Mouse (Mus musculus) heart, postnatal 0 days (tissue): ENCODE measurements around the gene Pitpnm3.

Source experiments
- CTCF ChIP-seq: IDR thresholded peaks from 2 replicates; pipeline ENCODE4 v1.5.1; 2016; ENCODE audit warnings: antibody characterized with exemption, control low read depth, low read depth
- EP300 ChIP-seq: IDR thresholded peaks from 2 replicates; pipeline ENCODE4 v1.6.1; 2016; ENCODE audit warnings: antibody characterized with exemption, low read depth

- TF ChIP-seq CTCF, result no peak
- no peak for TF ChIP-seq EP300
Measured at GRCm38 (mm10) chr11:72104223-72104622, 31.4 kb downstream of the Pitpnm3 start.
